Mouse (Mus musculus) forebrain, embryonic 13.5 days (tissue): Measurements from ENCODE around the gene Lmln. TPM values are rescaled to one million over a fixed set of nuclear protein-coding genes. Genes with fewer than 3 reads are reported as not detected.
"Not testable (repeated sequence)": the region's sequence is repeated elsewhere in the genome, so short reads cannot be mapped to it uniquely, and the experiment has no call there.

ENCODE experiments used
- ATAC-seq: fragments of 200-750 bp; cut with Nextera tagmentation; 2 replicates; pipeline ENCODE4 v1.8.0; 2017
- H3K27ac ChIP-seq: fragments of 300-500 bp; sonication (generic); 2 replicates; pipeline ENCODE4 v1.5.1; 2015; ENCODE audit warnings: inconsistent platforms, mild to moderate bottlenecking, moderate library complexity
- H3K27me3 ChIP-seq: fragments of 300-500 bp; sonication (generic); 2 replicates; pipeline ENCODE4 v1.6.1; 2015; ENCODE audit warnings: mild to moderate bottlenecking, inconsistent platforms
- H3K36me3 ChIP-seq: fragments of 300-500 bp; sonication (generic); 2 replicates; pipeline ENCODE4 v1.6.1; 2015; ENCODE audit warnings: mild to moderate bottlenecking, inconsistent platforms; ENCODE audit not compliant: poor library complexity, severe bottlenecking
- H3K4me1 ChIP-seq: fragments of 300-500 bp; sonication (generic); 2 replicates; pipeline ENCODE4 v1.6.1; 2015; ENCODE audit warnings: inconsistent platforms
- H3K4me2 ChIP-seq: fragments of 300-500 bp; sonication (generic); 2 replicates; pipeline ENCODE4 v1.6.1; 2015; ENCODE audit warnings: inconsistent platforms, mild to moderate bottlenecking, moderate library complexity
- H3K4me3 ChIP-seq: fragments of 300-500 bp; sonication (generic); 2 replicates; pipeline ENCODE4 v1.5.1; 2015; ENCODE audit warnings: mild to moderate bottlenecking, inconsistent platforms
- H3K9ac ChIP-seq: fragments of 300-500 bp; sonication (generic); 2 replicates; pipeline ENCODE4 v1.6.1; 2015; ENCODE audit warnings: mild to moderate bottlenecking, inconsistent platforms
- H3K9me3 ChIP-seq: fragments of 300-500 bp; sonication (generic); replicated peaks from 2 replicates; pipeline ENCODE4 v1.6.1; 2016; ENCODE audit warnings: inconsistent platforms
- WGBS: fragments of 180-500 bp; shearing (Covaris S2); methylation state at CpG from one replicate; pipeline ENCODE4 v1.1.7; 2015; 5-methylcytosine and 5-hydroxymethylcytosine counted together
- polyA plus RNA-seq: library from polyadenylated mRNA; unstranded; fragments of >200 nt; fragmentation: Nextera tagmentation; extraction: Ambion mirVana; gene quantifications from 2 replicates; pipeline ENCODE4 v1.2.1, GENCODE M21; 2015

Lmln gene
- polyA plus RNA-seq, 1 experiment from 2014 or later, result 3.4 TPM

DNA sequence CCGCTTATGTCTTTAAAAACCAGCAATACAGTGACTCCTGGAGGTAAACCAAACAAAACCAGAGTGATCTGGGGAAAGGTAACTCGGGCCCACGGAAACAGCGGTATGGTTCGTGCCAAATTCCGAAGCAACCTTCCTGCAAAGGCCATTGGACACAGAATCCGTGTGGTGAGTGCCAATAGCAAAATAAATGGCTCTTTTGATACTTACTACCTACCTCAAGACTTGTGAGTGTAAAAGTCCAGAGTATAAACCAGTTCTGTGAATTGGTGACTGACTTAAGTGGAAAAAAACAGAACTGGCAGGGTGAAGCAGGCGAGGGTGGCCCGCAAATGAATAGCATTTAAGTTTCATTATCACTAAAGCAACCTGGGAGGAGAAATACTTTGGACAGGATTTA lies 3.7 kb upstream of the Lmln start:
- WGBS, result 93% methylated on average over 9 of the region's 9 CpGs
- not testable (repeated sequence) for ATAC-seq, H3K9me3 ChIP-seq, H3K27ac ChIP-seq, H3K9ac ChIP-seq, H3K27me3 ChIP-seq
- Histone ChIP-seq H3K36me3 (peaks cover 34% of the 10 kb centered on the region), H3K4me3 (peak overlapping the region; percentile 93; the same call in 1 of the 2 replicates), H3K4me1 (peaks cover 43% of the 10 kb centered on the region), H3K4me2 (peak overlapping the region; percentile 10; the same call in 1 of the 2 replicates)

GRCm38 (mm10) chr16:33059471-33059870 lies 2.9 kb upstream of the Lmln start:
- no peaks in the 10 kb centered on the region for H3K27me3 ChIP-seq
- ATAC-seq, result no peak
- no peak overlapping the region for H3K4me3 ChIP-seq
- H3K4me2 ChIP-seq, result no peak overlapping the region
- no peaks in the 10 kb centered on the region for H3K9me3 ChIP-seq
- H3K9ac ChIP-seq, result no peak overlapping the region
- 87% methylated on average over 1 of the region's 1 CpGs for WGBS
- no peak overlapping the region for H3K27ac ChIP-seq
- H3K36me3 ChIP-seq, result peaks cover 34% of the 10 kb centered on the region
- peaks cover 52% of the 10 kb centered on the region for H3K4me1 ChIP-seq

- Histone ChIP-seq H3K9me3 (no peaks in the 10 kb centered on the region), H3K27me3 (no peaks in the 10 kb centered on the region), H3K4me3 (no peak overlapping the region), H3K4me2 (no peak overlapping the region), H3K9ac (no peak overlapping the region), H3K4me1 (peaks cover 50% of the 10 kb centered on the region), H3K36me3 (peaks cover 34% of the 10 kb centered on the region), H3K27ac (no peak overlapping the region)
- WGBS, result 71% methylated on average over 2 of the region's 2 CpGs
- no peak for ATAC-seq
Measured at GRCm38 (mm10) chr16:33060926-33061325, 1.4 kb upstream of the Lmln start.

DNA sequence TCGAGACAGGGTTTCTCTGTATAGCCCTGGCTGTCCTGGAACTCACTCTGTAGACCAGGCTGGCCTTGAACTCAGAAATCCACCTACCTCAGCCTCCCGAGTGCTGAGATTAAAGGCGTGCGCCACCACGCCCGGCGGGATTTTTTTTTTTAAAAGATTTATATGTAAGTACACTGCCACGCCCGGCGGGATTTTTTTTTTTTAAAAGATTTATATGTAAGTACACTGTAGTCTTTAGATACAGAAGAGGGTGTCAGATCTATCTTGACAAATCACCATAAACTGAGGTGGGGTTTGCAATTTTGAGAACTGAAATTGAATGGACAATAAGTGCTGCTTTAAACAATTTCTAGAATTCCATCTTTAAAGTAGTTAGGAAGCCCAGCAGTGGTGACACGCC lies 921 bp upstream of the Lmln start:
- Histone ChIP-seq H3K9me3 (no peaks in the 10 kb centered on the region), H3K27ac (0 out of 2 replicates have a peak overlapping the region, but pooled peaks have one; percentile 82), H3K4me2 (peak overlapping the region; percentile 84), H3K36me3 (peaks cover 36% of the 10 kb centered on the region), H3K27me3 (no peaks in the 10 kb centered on the region), H3K4me3 (peak overlapping the region; percentile 78; the same call in 1 of the 2 replicates), H3K9ac (no peak overlapping the region), H3K4me1 (peaks cover 50% of the 10 kb centered on the region)
- ATAC-seq, result no peak
- WGBS, result 50% methylated on average over 11 of the region's 11 CpGs

DNA sequence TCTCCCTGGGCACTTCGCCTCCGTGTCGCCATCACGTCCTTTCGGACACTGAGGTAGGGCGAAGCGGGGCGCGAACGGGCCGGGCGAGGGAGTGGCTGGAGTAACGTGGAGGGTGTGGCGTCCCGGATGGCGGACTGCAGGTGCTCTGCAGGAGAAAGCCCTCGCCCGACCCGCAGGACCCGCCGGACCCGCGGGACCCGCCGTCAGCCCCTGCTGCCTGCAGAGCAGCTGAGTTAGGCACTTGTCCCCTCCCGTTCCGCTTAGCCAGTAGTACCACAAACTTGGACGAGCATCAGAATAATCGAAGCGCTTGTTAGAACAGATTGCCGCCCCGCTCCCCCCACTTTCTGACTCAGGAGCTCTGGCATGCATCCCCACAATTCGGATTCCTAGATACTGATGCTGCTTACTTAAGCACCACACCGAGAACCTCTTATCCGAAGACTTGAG lies 386 bp downstream of the Lmln start:
- peaks cover 43% of the 10 kb centered on the region for H3K36me3 ChIP-seq
- H3K27ac ChIP-seq, result peak overlapping the region; percentile 82
- WGBS, result under 1% methylated on average over 23 of the region's 35 CpGs
- no peaks in the 10 kb centered on the region for H3K9me3 ChIP-seq
- peak overlapping the region; percentile 78 for H3K4me3 ChIP-seq
- H3K4me1 ChIP-seq, result peaks cover 43% of the 10 kb centered on the region
- peak overlapping the region; percentile 84 for H3K4me2 ChIP-seq
- no peaks in the 10 kb centered on the region for H3K27me3 ChIP-seq
- no peak; the same call in 1 of the 2 replicates for ATAC-seq
- H3K9ac ChIP-seq, result peak overlapping the region; percentile 85

GRCm38 (mm10) chr16:33063267-33063666 lies 946 bp downstream of the Lmln start:
- Histone ChIP-seq H3K27ac (no peak overlapping the region), H3K9ac (peak overlapping the region; percentile 85), H3K27me3 (no peaks in the 10 kb centered on the region), H3K4me1 (peaks cover 38% of the 10 kb centered on the region), H3K36me3 (peaks cover 39% of the 10 kb centered on the region), H3K4me2 (peak overlapping the region; percentile 84), H3K9me3 (no peaks in the 10 kb centered on the region), H3K4me3 (peak overlapping the region; percentile 78)
- ATAC-seq, result no peak
- WGBS, result 6% methylated on average over 7 of the region's 7 CpGs

DNA sequence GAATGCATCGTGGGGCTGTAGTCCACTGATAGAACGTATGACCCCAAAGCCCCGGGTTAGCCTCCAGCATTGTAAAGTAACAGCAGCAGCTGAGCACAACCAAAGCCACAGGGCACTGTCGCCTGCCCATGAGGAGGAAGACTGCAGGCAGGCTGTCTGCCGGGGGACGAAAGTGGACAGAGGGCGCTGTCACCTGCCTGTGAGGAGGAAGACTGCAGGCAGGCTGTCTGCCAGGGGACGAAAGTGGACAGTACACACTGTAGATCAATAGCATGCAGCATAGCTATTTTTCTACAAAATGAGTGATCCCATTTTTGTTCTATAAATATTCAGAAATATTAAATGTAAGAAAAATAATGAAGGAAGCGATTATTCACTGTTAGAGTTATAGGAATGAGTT lies 2.3 kb downstream of the Lmln start:
- Histone ChIP-seq H3K36me3 (peaks cover 33% of the 10 kb centered on the region), H3K4me2 (no peak overlapping the region), H3K9ac (no peak overlapping the region), H3K4me3 (no peak overlapping the region), H3K27me3 (no peaks in the 10 kb centered on the region), H3K9me3 (no peaks in the 10 kb centered on the region), H3K27ac (no peak overlapping the region), H3K4me1 (peaks cover 25% of the 10 kb centered on the region)
- 74% methylated on average over 9 of the region's 9 CpGs for WGBS
- no peak for ATAC-seq

DNA sequence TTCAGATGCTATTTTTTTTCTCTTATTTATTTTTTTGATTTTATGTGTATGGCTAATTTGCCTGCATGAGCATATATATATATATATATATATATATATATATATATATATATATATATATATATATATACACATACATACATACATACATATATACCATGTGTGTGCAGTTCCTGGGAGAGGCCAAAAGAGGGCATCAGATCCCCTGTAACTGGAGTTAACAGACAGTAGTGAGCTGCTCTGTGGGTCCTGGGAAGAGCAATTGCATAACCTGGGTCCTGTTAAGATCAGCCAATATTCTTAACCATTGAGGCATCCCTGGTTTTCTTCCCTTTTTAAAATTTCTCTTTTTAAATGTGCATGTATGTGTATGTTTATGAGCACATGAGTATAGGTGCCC lies 8.6 kb downstream of the Lmln start:
- H3K4me3 ChIP-seq, result no peak overlapping the region
- no peaks in the 10 kb centered on the region for H3K4me1 ChIP-seq
- H3K27ac ChIP-seq, result no peak overlapping the region
- H3K9me3 ChIP-seq, result no peaks in the 10 kb centered on the region
- no peaks in the 10 kb centered on the region for H3K27me3 ChIP-seq
- ATAC-seq, result no peak
- no peak overlapping the region for H3K4me2 ChIP-seq
- H3K9ac ChIP-seq, result no peak overlapping the region
- H3K36me3 ChIP-seq, result peaks cover 59% of the 10 kb centered on the region

DNA sequence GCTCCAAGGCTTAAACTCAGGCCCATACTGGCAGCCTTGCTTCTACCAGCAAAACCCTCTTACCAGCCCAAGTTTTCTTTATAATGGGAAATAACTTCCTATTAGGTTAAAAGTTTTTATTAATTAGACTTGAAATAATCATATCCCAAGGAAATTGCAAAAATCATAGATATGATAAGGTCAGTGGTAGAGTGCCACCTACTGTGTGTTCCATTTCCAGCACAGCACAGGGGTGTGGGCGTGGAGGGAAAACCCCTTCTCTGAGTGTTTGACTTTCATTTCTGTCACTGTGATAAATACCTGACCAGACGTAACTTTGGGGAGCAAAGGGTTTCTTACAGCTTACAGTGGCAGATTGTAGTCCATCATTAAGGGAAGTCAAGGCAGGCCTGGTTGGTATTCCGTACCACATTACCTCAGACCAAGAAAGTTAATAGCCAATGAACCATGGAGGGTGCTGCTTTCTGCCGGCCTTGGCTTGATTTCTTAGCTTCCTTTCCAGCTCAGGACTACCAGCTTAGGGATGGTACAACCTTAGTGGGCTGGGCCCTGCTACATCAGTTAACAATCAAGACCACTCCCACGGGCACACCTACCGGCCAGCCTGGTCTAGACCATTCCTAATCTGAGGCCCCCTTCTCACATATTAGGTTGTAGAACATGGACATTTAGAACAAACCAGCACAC lies 10.7 kb downstream of the Lmln start:
- ATAC-seq, result no peak
- H3K36me3 ChIP-seq, result peaks cover 56% of the 10 kb centered on the region
- no peak overlapping the region for H3K9ac ChIP-seq

GRCm38 (mm10) chr16:33074967-33075366 lies 12.6 kb downstream of the Lmln start:
- no peak overlapping the region for H3K9ac ChIP-seq
- WGBS, result 85% methylated on average over 5 of the region's 5 CpGs
- ATAC-seq, result no peak
- no peak overlapping the region for H3K4me2 ChIP-seq
- H3K4me1 ChIP-seq, result no peaks in the 10 kb centered on the region
- H3K9me3 ChIP-seq, result no peaks in the 10 kb centered on the region
- no peaks in the 10 kb centered on the region for H3K27me3 ChIP-seq
- H3K36me3 ChIP-seq, result peaks cover 52% of the 10 kb centered on the region
- no peak overlapping the region for H3K4me3 ChIP-seq
- H3K27ac ChIP-seq, result no peak overlapping the region

More for the DNA sequence above, 10.7 kb downstream of the Lmln start:
- Histone ChIP-seq H3K4me3 (no peak overlapping the region), H3K27ac (no peak overlapping the region), H3K4me2 (no peak overlapping the region), H3K27me3 (no peaks in the 10 kb centered on the region), H3K9me3 (no peaks in the 10 kb centered on the region), H3K4me1 (no peaks in the 10 kb centered on the region)
- 86% methylated on average over 6 of the region's 6 CpGs for WGBS

GRCm38 (mm10) chr16:33076078-33076477 lies 13.8 kb downstream of the Lmln start:
- H3K27ac ChIP-seq, result no peak overlapping the region
- ATAC-seq, result no peak
- no peak overlapping the region for H3K4me3 ChIP-seq
- no peak overlapping the region for H3K9ac ChIP-seq
- WGBS, result 84% methylated on average over 6 of the region's 6 CpGs
- H3K9me3 ChIP-seq, result no peaks in the 10 kb centered on the region
- no peaks in the 10 kb centered on the region for H3K27me3 ChIP-seq
- no peak overlapping the region for H3K4me2 ChIP-seq
- H3K36me3 ChIP-seq, result peaks cover 43% of the 10 kb centered on the region
- no peaks in the 10 kb centered on the region for H3K4me1 ChIP-seq

DNA sequence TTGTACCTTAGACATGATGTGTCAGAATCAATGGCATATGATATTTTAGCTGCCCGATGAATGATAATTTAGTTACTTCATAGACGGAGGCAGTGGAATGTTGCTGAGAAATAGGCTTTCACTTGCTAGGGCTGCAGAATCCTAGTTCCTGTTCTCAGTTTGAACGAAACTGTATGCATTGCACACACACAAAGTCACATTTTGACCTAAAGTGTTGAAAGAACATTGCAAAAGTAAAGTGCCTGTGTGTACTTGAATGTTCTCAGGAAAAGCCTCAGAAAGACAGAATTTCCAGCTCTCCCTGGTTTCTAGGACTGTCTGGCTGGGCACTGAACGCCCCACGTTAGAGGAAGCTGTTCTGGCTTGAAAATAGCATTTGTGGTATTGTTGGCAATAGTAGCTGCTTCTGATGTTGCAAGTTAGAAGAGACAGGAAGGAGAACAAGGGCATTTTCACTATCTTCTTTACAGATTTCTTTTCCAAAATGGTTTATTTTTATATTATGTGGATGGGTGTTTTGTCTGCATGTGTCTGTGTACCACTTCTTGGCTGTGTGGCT lies 14.8 kb downstream of the Lmln start:
- H3K4me3 ChIP-seq, result no peak overlapping the region
- no peak overlapping the region for H3K4me2 ChIP-seq
- H3K27ac ChIP-seq, result no peak overlapping the region
- WGBS, result 97% methylated on average over 5 of the region's 5 CpGs
- H3K9ac ChIP-seq, result no peak overlapping the region
- peaks cover 43% of the 10 kb centered on the region for H3K36me3 ChIP-seq
- no peak for ATAC-seq
- no peaks in the 10 kb centered on the region for H3K4me1 ChIP-seq
- H3K27me3 ChIP-seq, result no peaks in the 10 kb centered on the region
- no peaks in the 10 kb centered on the region for H3K9me3 ChIP-seq
